Mouse (Mus musculus) ES-Bruce4 (cell line): ENCODE data around the gene Polk. TPM values are rescaled to one million over a fixed set of nuclear protein-coding genes. Genes with fewer than 3 reads are reported as not detected.

Experiments
- H3K27ac ChIP-seq: 2 replicates; pipeline ENCODE4 v1.5.1; 2012; ENCODE audit warnings: low read length, inconsistent platforms; ENCODE audit not compliant: insufficient read depth
- H3K27me3 ChIP-seq: 2 replicates; pipeline ENCODE4 v1.6.1; 2012; ENCODE audit warnings: mild to moderate bottlenecking, low read length, inconsistent platforms; ENCODE audit not compliant: control insufficient read depth, poor library complexity, insufficient read depth, severe bottlenecking
- H3K36me3 ChIP-seq: 2 replicates; pipeline ENCODE4 v1.6.1; 2012; ENCODE audit warnings: inconsistent platforms, mild to moderate bottlenecking, low read length, moderate library complexity; ENCODE audit not compliant: control insufficient read depth, poor library complexity, insufficient read depth, severe bottlenecking
- H3K4me1 ChIP-seq: one replicate; pipeline ENCODE4 v1.8.1; 2011; ENCODE audit warnings: low read length; ENCODE audit not compliant: control insufficient read depth, insufficient read depth
- H3K4me3 ChIP-seq: 2 replicates; pipeline ENCODE4 v1.5.1; 2011; ENCODE audit warnings: low read depth, mild to moderate bottlenecking, low read length
- H3K9ac ChIP-seq: 2 replicates; pipeline ENCODE4 v1.6.1; 2012; ENCODE audit warnings: low read depth, mild to moderate bottlenecking, inconsistent platforms; ENCODE audit not compliant: poor library complexity, severe bottlenecking
- H3K9me3 ChIP-seq: replicated peaks from 2 replicates; pipeline ENCODE4 v1.6.1; 2012; ENCODE audit warnings: mild to moderate bottlenecking, low read length, inconsistent platforms; ENCODE audit not compliant: control insufficient read depth, poor library complexity, insufficient read depth, severe bottlenecking
- CTCF ChIP-seq: IDR thresholded peaks from one replicate; pipeline ENCODE4 v1.8.1; 2011; ENCODE audit warnings: low read depth, low read length
- EP300 ChIP-seq: IDR thresholded peaks from 2 replicates; pipeline ENCODE4 v1.6.1; 2011; ENCODE audit warnings: low read depth, low read length; ENCODE audit not compliant: insufficient read depth
- POLR2A ChIP-seq: IDR thresholded peaks from one replicate; pipeline ENCODE4 v1.8.1; 2011; ENCODE audit warnings: low read length; ENCODE audit not compliant: insufficient read depth
- polyA plus RNA-seq: library from polyadenylated mRNA; stranded (reverse); fragments of >200 nt; gene quantifications from 2 replicates; pipeline ENCODE4 v1.2.4, GENCODE M21; 2011; ENCODE audit warnings: low read depth; ENCODE audit not compliant: missing spikeins, insufficient read depth, insufficient read length

The Polk gene
- polyA plus RNA-seq, 1 experiment, result 72.5 TPM

DNA sequence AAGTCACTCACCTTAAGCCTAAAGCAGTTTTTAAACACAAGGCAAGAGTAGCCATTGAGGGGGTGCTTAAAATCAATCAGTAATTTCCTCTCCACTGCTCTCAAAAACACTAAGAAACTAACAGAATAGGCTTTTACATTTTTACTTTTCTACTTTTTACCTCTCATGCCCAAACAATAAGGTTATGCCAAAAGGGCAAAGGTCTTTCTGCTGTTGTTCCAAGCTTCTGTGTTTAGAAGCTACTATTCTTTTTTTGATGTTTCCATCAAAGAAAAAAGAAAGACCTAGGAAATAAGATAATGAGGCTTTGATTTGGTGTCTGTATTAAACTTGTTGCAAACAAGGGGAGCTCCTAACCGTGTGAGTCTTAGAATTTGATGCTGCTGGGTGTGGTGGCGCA is 42.5 kb downstream of the Polk start:
- no peak for TF ChIP-seq POLR2A
- no peak for TF ChIP-seq CTCF
- TF ChIP-seq EP300, result no peak
- H3K9ac ChIP-seq, result no peak overlapping the region
- no peaks in the 10 kb centered on the region for H3K27me3 ChIP-seq
- H3K27ac ChIP-seq, result no peak overlapping the region
- peaks cover 17% of the 10 kb centered on the region for H3K36me3 ChIP-seq
- no peaks in the 10 kb centered on the region for H3K4me1 ChIP-seq
- H3K9me3 ChIP-seq, result no peaks in the 10 kb centered on the region
- no peak overlapping the region for H3K4me3 ChIP-seq

- H3K9me3 ChIP-seq, result no peaks in the 10 kb centered on the region
- no peaks in the 10 kb centered on the region for H3K27me3 ChIP-seq
- no peak overlapping the region for H3K9ac ChIP-seq
- no peak overlapping the region for H3K4me3 ChIP-seq
- H3K4me1 ChIP-seq, result no peaks in the 10 kb centered on the region
- H3K27ac ChIP-seq, result no peak overlapping the region
- TF ChIP-seq EP300, result no peak
- no peak for TF ChIP-seq POLR2A
- TF ChIP-seq CTCF, result no peak
- peaks cover 17% of the 10 kb centered on the region for H3K36me3 ChIP-seq
Observed at GRCm38 (mm10) chr13:96496630-96497029, 45.7 kb downstream of the Polk start.

DNA sequence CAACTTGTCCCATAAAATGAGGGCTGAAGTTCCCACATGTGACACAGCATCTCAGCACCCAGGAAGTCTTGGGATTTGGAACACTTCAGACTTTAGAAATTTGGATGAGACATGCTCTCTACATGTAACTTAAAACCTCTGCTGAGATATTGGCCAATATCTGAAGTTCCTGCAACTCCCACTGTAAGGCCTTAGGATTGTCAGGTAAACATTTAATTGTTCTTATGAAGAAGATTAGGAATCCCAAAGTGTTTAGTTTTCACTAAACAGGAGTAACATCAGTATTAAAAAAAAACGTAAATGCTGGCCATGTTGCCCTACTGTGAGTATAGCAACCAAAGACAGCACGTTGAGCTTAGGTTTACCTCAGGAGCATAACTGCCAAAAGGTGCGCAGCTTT is 51.9 kb downstream of the Polk start, which contains the start of gene Gm17622:
Gene Gm17622, plus strand, starts transcription at position 301 of the 400 bp plus-strand sequence.
- H3K4me1 ChIP-seq, result no peaks in the 10 kb centered on the region
- no peak within 1 kb of the TSS for H3K27ac ChIP-seq
- no peak for TF ChIP-seq CTCF
- no peak for TF ChIP-seq EP300
- TF ChIP-seq POLR2A, result no peak
- no peak within 1 kb of the TSS for H3K9ac ChIP-seq
- H3K27me3 ChIP-seq, result no peaks in the 10 kb centered on the region
- no peak within 1 kb of the TSS for H3K4me3 ChIP-seq
- peaks cover 15% of the 10 kb centered on the region for H3K36me3 ChIP-seq
- H3K9me3 ChIP-seq, result 0 out of 2 replicates have a peak, but pooled peaks cover 9% of the 10 kb centered on the region

DNA sequence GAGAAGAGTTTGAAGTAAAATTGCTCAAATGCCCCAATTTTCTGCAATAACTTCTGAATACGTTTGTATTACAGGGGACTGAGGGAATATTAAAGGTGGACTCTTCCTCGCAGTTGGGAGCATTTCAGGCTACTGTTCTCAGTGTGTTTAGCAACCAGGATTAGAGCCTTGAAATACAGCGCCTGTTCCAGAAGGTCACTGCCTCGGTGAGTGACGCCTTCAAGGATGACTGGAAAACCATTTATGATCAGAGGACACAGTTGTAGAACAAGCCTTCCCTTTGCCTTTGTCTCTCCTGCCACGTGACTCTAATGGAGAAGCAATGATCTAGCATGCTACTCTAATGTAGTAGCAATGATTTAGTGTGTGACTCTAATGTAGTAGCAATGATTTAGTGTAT is 54.4 kb downstream of the Polk start:
- no peak overlapping the region for H3K4me3 ChIP-seq
- TF ChIP-seq POLR2A (no peak), EP300 (no peak), CTCF (no peak)
- H3K9ac ChIP-seq, result no peak overlapping the region
- H3K4me1 ChIP-seq, result no peaks in the 10 kb centered on the region
- no peak overlapping the region for H3K27ac ChIP-seq
- no peaks in the 10 kb centered on the region for H3K27me3 ChIP-seq
- 0 out of 2 replicates have a peak, but pooled peaks cover 12% of the 10 kb centered on the region for H3K9me3 ChIP-seq
- H3K36me3 ChIP-seq, result peaks cover 22% of the 10 kb centered on the region

DNA sequence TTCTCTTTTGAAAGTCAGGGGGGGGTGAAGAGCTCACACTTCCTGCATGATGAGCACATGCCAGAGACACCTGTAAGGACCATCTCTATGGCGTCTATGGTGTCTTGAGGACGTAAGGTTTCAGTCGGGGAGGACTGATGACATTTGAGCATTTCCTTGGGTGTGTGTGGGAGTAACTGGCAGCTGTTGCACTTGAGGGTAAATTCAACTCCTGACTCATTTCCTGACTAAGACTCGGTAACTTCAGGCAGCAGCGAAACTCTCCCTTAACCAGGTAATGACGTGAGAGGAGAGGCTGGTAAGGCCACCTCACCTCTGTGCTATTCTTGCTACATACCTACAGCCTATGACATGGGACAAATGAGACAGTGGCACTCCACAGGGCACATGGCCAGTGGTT is 55.1 kb downstream of the Polk start:
- H3K4me3 ChIP-seq, result no peak overlapping the region
- peaks cover 22% of the 10 kb centered on the region for H3K36me3 ChIP-seq
- H3K27me3 ChIP-seq, result no peaks in the 10 kb centered on the region
- 0 out of 2 replicates have a peak, but pooled peaks cover 12% of the 10 kb centered on the region for H3K9me3 ChIP-seq
- no peak overlapping the region for H3K9ac ChIP-seq
- no peaks in the 10 kb centered on the region for H3K4me1 ChIP-seq
- TF ChIP-seq POLR2A (no peak), CTCF (no peak), EP300 (no peak)
- H3K27ac ChIP-seq, result no peak overlapping the region

DNA sequence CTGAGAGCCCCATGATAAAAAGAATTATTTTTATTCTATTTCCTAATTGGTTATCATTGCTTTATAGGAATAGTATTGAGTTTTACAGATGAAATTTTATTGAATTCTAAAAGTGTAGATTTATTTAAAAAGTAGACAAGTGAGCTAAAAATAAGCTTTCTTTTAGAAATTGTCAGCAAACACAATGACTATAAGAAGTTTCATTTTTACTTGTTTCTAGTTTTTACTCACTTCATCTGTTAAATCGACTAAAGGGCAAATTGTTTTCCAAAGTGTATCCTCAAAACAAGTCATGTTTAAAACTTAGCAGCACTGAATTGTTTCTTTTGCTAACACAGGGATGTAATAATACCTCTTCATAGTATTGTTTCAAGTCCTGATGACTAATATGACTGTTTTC is 63.4 kb downstream of the Polk start:
- no peak overlapping the region for H3K27ac ChIP-seq
- TF ChIP-seq EP300 (no peak), POLR2A (no peak), CTCF (no peak)
- H3K36me3 ChIP-seq, result peaks cover 4% of the 10 kb centered on the region
- H3K4me1 ChIP-seq, result no peaks in the 10 kb centered on the region
- no peak overlapping the region for H3K4me3 ChIP-seq
- no peaks in the 10 kb centered on the region for H3K27me3 ChIP-seq
- H3K9ac ChIP-seq, result no peak overlapping the region
- H3K9me3 ChIP-seq, result no peaks in the 10 kb centered on the region

DNA sequence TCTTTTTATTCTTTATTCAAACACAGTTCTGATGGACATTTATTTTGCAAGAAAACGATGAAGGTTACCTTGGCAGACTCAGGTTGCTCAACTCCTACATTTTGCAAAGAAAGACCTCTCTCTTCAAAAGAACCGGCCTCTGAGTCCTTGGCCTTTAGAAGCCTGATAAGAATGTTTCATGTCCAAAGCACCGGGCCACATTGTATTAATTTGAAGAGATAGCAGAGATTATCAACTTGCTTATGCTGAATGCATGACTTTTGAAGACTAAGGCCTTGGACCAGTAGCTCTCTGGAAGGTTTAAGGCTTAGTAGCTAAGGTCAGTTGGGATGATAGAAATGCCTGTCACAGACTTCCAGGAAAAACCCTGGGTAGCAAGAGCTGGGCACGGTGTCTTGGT is 65.2 kb downstream of the Polk start:
- Histone ChIP-seq H3K27ac (no peak overlapping the region), H3K36me3 (no peaks in the 10 kb centered on the region), H3K9me3 (no peaks in the 10 kb centered on the region), H3K9ac (no peak overlapping the region), H3K4me1 (no peaks in the 10 kb centered on the region), H3K4me3 (no peak overlapping the region), H3K27me3 (no peaks in the 10 kb centered on the region)
- TF ChIP-seq POLR2A, result no peak
- no peak for TF ChIP-seq CTCF
- no peak for TF ChIP-seq EP300
